Mouse (Mus musculus): Measurements from ENCODE around the gene Gm10842. TPM values are rescaled to one million over a fixed set of nuclear protein-coding genes. Genes with fewer than 3 reads are reported as not detected.
"Not testable (repeated sequence)": the region's sequence is repeated elsewhere in the genome, so short reads cannot be mapped to it uniquely, and the experiment has no call there.

Gene Gm10842
- polyA plus RNA-seq, 1 experiment = not detected

DNA sequence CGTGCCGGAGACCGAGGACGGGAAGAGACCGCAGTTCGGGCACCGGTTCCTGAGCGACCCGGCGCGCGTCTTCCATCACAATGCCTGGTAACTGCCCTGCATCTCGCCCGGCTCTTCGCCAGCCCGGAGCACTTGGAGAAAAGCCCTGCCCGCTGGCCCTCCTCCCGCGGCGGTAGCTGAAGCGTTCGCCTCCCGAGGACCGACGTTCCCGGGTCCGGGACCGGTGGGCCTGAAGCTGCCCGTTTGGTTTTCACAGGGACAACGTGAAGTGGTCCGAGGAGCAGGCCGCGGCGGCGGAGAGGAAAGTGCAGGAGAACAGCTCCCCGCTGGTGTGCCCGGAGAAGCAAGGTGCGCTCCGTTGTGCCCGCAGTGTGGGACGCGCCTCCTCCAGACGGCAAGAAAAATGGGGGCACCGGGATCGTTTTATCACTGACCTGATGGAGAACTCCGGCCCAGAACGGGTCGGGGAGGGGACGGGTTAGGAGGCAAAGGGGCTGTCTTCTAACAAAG, 20.1 kb upstream of the Gm10842 start:
- no peaks in the 10 kb centered on the region for H3K36me3 ChIP-seq (ENCODE audit: control insufficient read depth, insufficient read depth, low read length)
- WGBS = under 1% methylated on average over 49 of the region's 49 CpGs
- H3K4me3 ChIP-seq (ENCODE audit: insufficient read depth, low read depth, low read length) = peak overlapping the region; percentile 91
- TF ChIP-seq POLR2A (IDR thresholded peaks at IDR 0.05; ENCODE audit: low read depth, low read length) (no peak), CTCF (conservative IDR thresholded peaks at IDR 0.05; ENCODE audit: insufficient read depth, insufficient read length, low read depth, low read length) (no peak)
- no peak for DNase-seq
- H3K4me1 ChIP-seq (ENCODE audit: control insufficient read depth, insufficient read depth, low read length) = peaks cover 4% of the 10 kb centered on the region; the same call in 1 of the 2 replicates
- no peak overlapping the region for H3K27ac ChIP-seq (ENCODE audit: insufficient read depth, low read depth, low read length)
- no peaks in the 10 kb centered on the region for H3K27me3 ChIP-seq (replicated peaks; ENCODE audit: control insufficient read depth, insufficient read depth, low read length)

DNA sequence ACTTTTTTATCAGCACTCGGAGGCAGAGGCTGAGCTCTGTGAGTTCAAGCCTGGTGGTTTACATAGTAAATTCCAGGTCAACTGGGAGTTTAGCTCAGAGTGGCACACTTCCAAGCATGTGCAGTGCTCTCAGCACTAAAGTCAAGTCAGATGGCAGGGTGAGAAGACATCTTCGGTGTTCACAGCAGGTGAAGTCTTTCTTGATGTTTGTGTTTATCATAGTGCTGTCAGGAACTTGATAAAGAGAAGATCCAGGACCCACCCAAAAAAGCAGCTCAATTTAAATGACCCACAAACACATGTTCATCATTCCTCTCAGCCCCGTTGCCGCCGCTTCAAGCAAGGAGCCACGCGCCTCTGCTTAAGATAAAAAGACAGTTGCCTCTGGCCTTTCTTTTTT, 11.0 kb upstream of the Gm10842 start:
- H3K27ac ChIP-seq (ENCODE audit: insufficient read depth, low read depth, low read length) = no peak overlapping the region
- no peaks in the 10 kb centered on the region for H3K4me1 ChIP-seq (ENCODE audit: control insufficient read depth, insufficient read depth, low read length)
- 95% methylated on average over 7 of the region's 7 CpGs for WGBS
- peaks cover 2% of the 10 kb centered on the region; the same call in 1 of the 2 replicates for H3K36me3 ChIP-seq (ENCODE audit: control insufficient read depth, insufficient read depth, low read length)
- no peak for TF ChIP-seq CTCF (conservative IDR thresholded peaks at IDR 0.05; ENCODE audit: insufficient read depth, insufficient read length, low read depth, low read length)
- no peak for TF ChIP-seq POLR2A (IDR thresholded peaks at IDR 0.05; ENCODE audit: low read depth, low read length)
- no peak overlapping the region for H3K4me3 ChIP-seq (ENCODE audit: insufficient read depth, low read depth, low read length)
- no peaks in the 10 kb centered on the region for H3K27me3 ChIP-seq (replicated peaks; ENCODE audit: control insufficient read depth, insufficient read depth, low read length)
- DNase-seq = no peak

- not testable (repeated sequence) for H3K36me3 ChIP-seq (ENCODE audit: control insufficient read depth, insufficient read depth, low read length); H3K4me1 ChIP-seq (ENCODE audit: control insufficient read depth, insufficient read depth, low read length); H3K27me3 ChIP-seq (replicated peaks; ENCODE audit: control insufficient read depth, insufficient read depth, low read length); DNase-seq; H3K4me3 ChIP-seq (ENCODE audit: insufficient read depth, low read depth, low read length); H3K27ac ChIP-seq (ENCODE audit: insufficient read depth, low read depth, low read length)
- whole genome bisulfite sequencing = 93% methylated on average over 2 of the region's 2 CpGs
These were observed 9.4 kb upstream of the Gm10842 start for GRCm38 (mm10) chr11:105137255-105137654.

DNA sequence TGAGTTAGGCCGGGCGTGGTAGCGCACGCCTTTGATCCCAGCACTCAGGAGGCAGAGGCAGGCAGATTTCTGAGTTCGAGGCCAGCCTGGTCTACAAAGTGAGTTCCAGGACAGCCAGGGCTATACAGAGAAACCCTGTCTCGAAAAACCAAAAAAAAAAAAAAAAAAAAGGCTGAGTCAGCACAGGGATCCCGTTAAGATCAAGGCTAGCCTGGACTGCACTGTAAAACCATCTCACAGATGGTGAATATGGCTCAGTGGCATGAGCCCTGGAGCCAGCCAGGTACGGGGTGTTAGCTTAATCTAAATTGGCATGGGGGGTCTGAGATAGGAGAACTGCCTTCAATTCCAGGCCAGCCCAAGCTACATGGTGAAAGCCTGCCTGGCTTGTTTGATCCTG, 6.2 kb upstream of the Gm10842 start:
- H3K36me3 ChIP-seq (ENCODE audit: control insufficient read depth, insufficient read depth, low read length); H3K27me3 ChIP-seq (replicated peaks; ENCODE audit: control insufficient read depth, insufficient read depth, low read length); H3K27ac ChIP-seq (ENCODE audit: insufficient read depth, low read depth, low read length); H3K4me1 ChIP-seq (ENCODE audit: control insufficient read depth, insufficient read depth, low read length); H3K4me3 ChIP-seq (ENCODE audit: insufficient read depth, low read depth, low read length); DNase-seq: not testable (repeated sequence)
- 91% methylated on average over 8 of the region's 8 CpGs for WGBS

DNA sequence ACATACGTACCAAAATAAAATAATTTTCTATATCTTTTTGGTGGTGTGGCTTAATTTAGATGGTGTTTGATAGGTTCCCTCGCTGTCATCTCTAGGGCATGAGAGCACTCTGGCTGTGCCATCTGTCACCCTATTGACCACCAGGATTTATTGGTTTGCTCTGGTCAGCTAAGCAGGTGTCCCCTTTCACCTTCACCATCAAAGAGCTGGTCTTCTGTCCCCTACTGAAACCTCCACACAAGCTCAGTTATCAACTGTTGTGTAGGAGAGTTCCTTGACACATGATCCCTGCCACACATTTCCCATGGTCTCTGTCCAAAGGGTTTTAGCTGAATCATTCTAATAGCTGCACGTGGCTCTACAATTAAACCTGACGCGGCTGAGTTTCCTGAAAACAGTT, 5.6 kb upstream of the Gm10842 start:
- TF ChIP-seq POLR2A (IDR thresholded peaks at IDR 0.05; ENCODE audit: low read depth, low read length) (no peak), CTCF (conservative IDR thresholded peaks at IDR 0.05; ENCODE audit: insufficient read depth, insufficient read length, low read depth, low read length) (no peak)
- no peaks in the 10 kb centered on the region for H3K36me3 ChIP-seq (ENCODE audit: control insufficient read depth, insufficient read depth, low read length)

DNA sequence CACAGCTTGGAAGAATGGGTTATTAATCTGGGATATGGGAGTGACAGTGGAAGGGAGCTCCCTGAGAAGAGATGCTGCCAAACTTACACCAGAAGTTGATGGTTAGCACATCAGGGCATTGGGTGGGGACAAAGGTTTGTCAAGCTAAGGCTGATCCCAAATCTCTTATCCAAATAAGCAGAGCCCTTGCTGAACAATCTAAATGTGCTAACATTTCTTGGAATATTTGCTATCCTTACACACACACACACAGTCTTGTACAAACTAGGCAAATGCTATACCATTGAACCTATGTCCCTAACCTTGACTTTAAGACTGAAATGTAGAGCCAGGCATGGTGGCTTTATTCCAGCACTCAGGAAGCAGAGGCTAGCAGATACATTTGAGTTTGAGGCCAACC, 3.1 kb upstream of the Gm10842 start:
- TF ChIP-seq POLR2A (IDR thresholded peaks at IDR 0.05; ENCODE audit: low read depth, low read length) = no peak
- no peak for TF ChIP-seq CTCF (conservative IDR thresholded peaks at IDR 0.05; ENCODE audit: insufficient read depth, insufficient read length, low read depth, low read length)
- DNase-seq = no peak
- Histone ChIP-seq H3K27ac (ENCODE audit: insufficient read depth, low read depth, low read length) (no peak overlapping the region), H3K4me3 (ENCODE audit: insufficient read depth, low read depth, low read length) (no peak overlapping the region), H3K36me3 (ENCODE audit: control insufficient read depth, insufficient read depth, low read length) (no peaks in the 10 kb centered on the region), H3K4me1 (ENCODE audit: control insufficient read depth, insufficient read depth, low read length) (no peaks in the 10 kb centered on the region), H3K27me3 (replicated peaks; ENCODE audit: control insufficient read depth, insufficient read depth, low read length) (no peaks in the 10 kb centered on the region)

More for the DNA sequence above, 5.6 kb upstream of the Gm10842 start:
- DNase-seq = no peak
- 67% methylated on average over 5 of the region's 5 CpGs for WGBS
- no peaks in the 10 kb centered on the region for H3K4me1 ChIP-seq (ENCODE audit: control insufficient read depth, insufficient read depth, low read length)
- no peaks in the 10 kb centered on the region for H3K27me3 ChIP-seq (replicated peaks; ENCODE audit: control insufficient read depth, insufficient read depth, low read length)
- H3K27ac ChIP-seq (ENCODE audit: insufficient read depth, low read depth, low read length) = no peak overlapping the region
- no peak overlapping the region for H3K4me3 ChIP-seq (ENCODE audit: insufficient read depth, low read depth, low read length)

DNA sequence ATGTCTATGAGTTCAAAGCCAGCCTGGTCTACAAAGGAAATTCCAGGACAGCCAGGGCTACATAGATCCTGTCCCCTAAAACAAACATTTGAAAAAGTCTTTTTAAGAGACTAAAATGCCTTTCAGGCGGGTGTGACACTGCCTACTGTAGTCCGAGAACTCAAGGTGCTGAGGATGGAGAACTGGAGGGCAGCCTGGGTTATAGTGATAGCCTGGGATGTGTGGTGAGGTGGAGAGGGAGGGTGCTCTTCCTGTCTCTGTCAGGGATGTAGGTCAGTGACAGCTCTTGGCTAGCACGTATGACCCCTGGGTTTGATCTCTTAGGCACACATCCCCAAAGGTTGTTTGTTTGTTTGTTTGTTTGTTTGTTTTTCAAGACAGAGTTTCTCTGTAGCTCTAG, 2.6 kb upstream of the Gm10842 start:
- no peaks in the 10 kb centered on the region for H3K36me3 ChIP-seq (ENCODE audit: control insufficient read depth, insufficient read depth, low read length)
- TF ChIP-seq CTCF (conservative IDR thresholded peaks at IDR 0.05; ENCODE audit: insufficient read depth, insufficient read length, low read depth, low read length) = no peak
- TF ChIP-seq POLR2A (IDR thresholded peaks at IDR 0.05; ENCODE audit: low read depth, low read length) = no peak
- H3K27me3 ChIP-seq (replicated peaks; ENCODE audit: control insufficient read depth, insufficient read depth, low read length) = no peaks in the 10 kb centered on the region
- no peak overlapping the region for H3K4me3 ChIP-seq (ENCODE audit: insufficient read depth, low read depth, low read length)
- DNase-seq = no peak
- H3K4me1 ChIP-seq (ENCODE audit: control insufficient read depth, insufficient read depth, low read length) = no peaks in the 10 kb centered on the region
- WGBS = 85% methylated on average over 3 of the region's 3 CpGs
- no peak overlapping the region for H3K27ac ChIP-seq (ENCODE audit: insufficient read depth, low read depth, low read length)

Data from kidney, adult 2 months (tissue).